Mouse (Mus musculus) forebrain, embryonic 16.5 days (tissue): ENCODE measurements around the gene Gm20388. TPM values are rescaled to one million over a fixed set of nuclear protein-coding genes. Genes with fewer than 3 reads are reported as not detected.

ENCODE experiments used
- ATAC-seq: fragments of 200-750 bp; cut with Nextera tagmentation; 2 replicates; pipeline ENCODE4 v1.8.0; 2017; ENCODE audit warnings: mild to moderate bottlenecking, moderate library complexity
- H3K27ac ChIP-seq: fragments of 300-500 bp; sonication (generic); 2 replicates; pipeline ENCODE4 v1.5.1; 2014; ENCODE audit warnings: low read length, control low read depth
- H3K27me3 ChIP-seq: fragments of 300-500 bp; sonication (generic); replicated peaks from 2 replicates; pipeline ENCODE4 v1.6.1; 2014; ENCODE audit warnings: low read length; ENCODE audit not compliant: control insufficient read depth, insufficient read depth
- H3K36me3 ChIP-seq: fragments of 300-500 bp; sonication (generic); 2 replicates; pipeline ENCODE4 v1.6.1; 2014; ENCODE audit not compliant: control insufficient read depth, insufficient read depth
- H3K4me1 ChIP-seq: fragments of 300-500 bp; sonication (generic); replicated peaks from 2 replicates; pipeline ENCODE4 v1.6.1; 2014; ENCODE audit warnings: low read length; ENCODE audit not compliant: control insufficient read depth, insufficient read depth
- H3K4me2 ChIP-seq: fragments of 300-500 bp; sonication (generic); 2 replicates; pipeline ENCODE4 v1.6.1; 2014; ENCODE audit warnings: mild to moderate bottlenecking, low read length, control low read depth
- H3K4me3 ChIP-seq: fragments of 300-500 bp; sonication (generic); replicated peaks from 2 replicates; pipeline ENCODE4 v1.5.1; 2014; ENCODE audit warnings: mild to moderate bottlenecking, low read length, control low read depth
- H3K9ac ChIP-seq: fragments of 300-500 bp; sonication (generic); replicated peaks from 2 replicates; pipeline ENCODE4 v1.6.1; 2014; ENCODE audit warnings: low read depth, low read length, control low read depth
- H3K9me3 ChIP-seq: fragments of 300-500 bp; sonication (generic); 2 replicates; pipeline ENCODE4 v1.6.1; 2016; ENCODE audit warnings: low read length; ENCODE audit not compliant: control insufficient read depth
- WGBS: fragments of 180-500 bp; shearing (Covaris S2); extraction: QIAGEN DNeasy Blood & Tissue Kit; methylation state at CpG from one replicate; pipeline ENCODE4 v1.1.7; 2014; 5-methylcytosine and 5-hydroxymethylcytosine counted together
- polyA plus RNA-seq: library from polyadenylated mRNA; unstranded; fragments of >200 nt; fragmentation: Nextera tagmentation; extraction: Ambion mirVana; gene quantifications from 2 replicates; pipeline ENCODE4 v1.2.1, GENCODE M21; 2015

The Gm20388 gene
- polyA plus RNA-seq, 1 experiment from 2014 or later: 4.7 TPM

DNA sequence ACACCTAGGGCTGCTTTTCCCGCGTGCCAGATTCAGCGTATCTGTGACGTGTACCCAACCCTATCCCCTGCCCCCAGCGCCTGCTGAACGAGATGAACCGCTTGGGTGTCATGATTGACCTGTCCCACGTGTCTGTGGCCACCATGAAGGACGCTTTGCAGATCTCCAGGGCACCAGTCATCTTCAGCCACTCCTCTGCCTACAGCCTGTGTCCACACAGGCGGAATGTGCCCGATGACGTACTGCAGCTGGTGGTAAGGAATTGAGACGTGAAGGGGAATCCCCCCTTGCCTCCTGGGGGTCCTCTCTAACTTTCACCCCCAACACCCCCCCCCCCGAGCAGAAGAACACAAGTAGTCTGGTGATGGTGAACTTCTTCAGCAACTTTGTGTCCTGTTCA, 3289.2 kb downstream of the Gm20388 start:
- Histone ChIP-seq H3K4me3 (no peak overlapping the region), H3K9ac (no peak overlapping the region), H3K27ac (no peak overlapping the region), H3K27me3 (no peaks in the 10 kb centered on the region), H3K36me3 (no peaks in the 10 kb centered on the region), H3K4me2 (no peak overlapping the region), H3K4me1 (no peaks in the 10 kb centered on the region), H3K9me3 (no peaks in the 10 kb centered on the region)
- no peak for ATAC-seq
- 77% methylated on average over 14 of the region's 14 CpGs for WGBS

DNA sequence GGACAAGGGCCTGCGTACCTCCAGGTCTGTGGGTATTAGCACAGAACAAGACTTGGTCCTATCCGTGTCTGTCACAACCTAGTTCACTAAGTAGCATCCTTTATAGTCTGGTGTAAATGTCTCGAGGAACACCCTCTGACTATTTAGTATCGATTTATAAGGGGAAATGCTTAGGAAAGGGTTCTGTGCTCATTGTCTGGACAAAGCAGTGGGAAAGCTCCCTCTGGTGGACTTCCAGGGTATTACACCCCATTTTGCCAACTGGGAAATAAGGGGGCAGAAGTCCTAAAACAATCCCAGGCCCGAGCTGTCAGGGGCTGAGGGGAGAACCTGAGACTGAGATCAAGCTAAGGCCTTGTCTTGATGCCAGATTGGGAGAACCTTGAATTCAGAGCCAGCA, 3291.6 kb downstream of the Gm20388 start:
- H3K27me3 ChIP-seq: no peaks in the 10 kb centered on the region
- H3K4me2 ChIP-seq: no peak overlapping the region
- peak overlapping the region; percentile 46 for H3K9ac ChIP-seq
- peak; percentile 49 for ATAC-seq
- H3K4me1 ChIP-seq: no peaks in the 10 kb centered on the region
- H3K9me3 ChIP-seq: no peaks in the 10 kb centered on the region
- H3K4me3 ChIP-seq: no peak overlapping the region
- peaks cover 15% of the 10 kb centered on the region for H3K36me3 ChIP-seq
- WGBS: 24% methylated on average over 5 of the region's 5 CpGs
- H3K27ac ChIP-seq: no peak overlapping the region

DNA sequence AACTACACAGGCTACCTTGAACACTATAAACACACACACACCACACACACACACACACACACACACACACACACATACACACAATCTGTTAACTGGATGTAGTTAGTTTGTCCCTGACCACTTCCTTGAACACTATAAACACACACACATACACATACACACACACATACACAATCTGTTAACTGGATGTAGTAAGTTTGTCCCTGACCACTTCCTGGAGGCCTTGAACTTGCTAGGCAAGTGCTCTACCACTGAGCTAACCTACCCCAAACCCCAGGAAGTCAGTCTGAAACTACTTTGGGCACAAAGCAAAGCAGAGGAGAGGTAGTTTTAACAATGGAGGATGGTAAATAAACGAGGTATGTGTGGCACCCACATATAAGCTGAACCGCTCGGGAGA, 3292.9 kb downstream of the Gm20388 start:
- peaks cover 21% of the 10 kb centered on the region for H3K36me3 ChIP-seq
- H3K9me3 ChIP-seq: no peaks in the 10 kb centered on the region
- no peak overlapping the region for H3K4me3 ChIP-seq
- WGBS: 83% methylated on average over 3 of the region's 3 CpGs
- H3K27me3 ChIP-seq: no peaks in the 10 kb centered on the region
- no peak overlapping the region for H3K4me2 ChIP-seq
- H3K27ac ChIP-seq: no peak overlapping the region
- H3K4me1 ChIP-seq: no peaks in the 10 kb centered on the region
- no peak overlapping the region for H3K9ac ChIP-seq
- no peak for ATAC-seq

DNA sequence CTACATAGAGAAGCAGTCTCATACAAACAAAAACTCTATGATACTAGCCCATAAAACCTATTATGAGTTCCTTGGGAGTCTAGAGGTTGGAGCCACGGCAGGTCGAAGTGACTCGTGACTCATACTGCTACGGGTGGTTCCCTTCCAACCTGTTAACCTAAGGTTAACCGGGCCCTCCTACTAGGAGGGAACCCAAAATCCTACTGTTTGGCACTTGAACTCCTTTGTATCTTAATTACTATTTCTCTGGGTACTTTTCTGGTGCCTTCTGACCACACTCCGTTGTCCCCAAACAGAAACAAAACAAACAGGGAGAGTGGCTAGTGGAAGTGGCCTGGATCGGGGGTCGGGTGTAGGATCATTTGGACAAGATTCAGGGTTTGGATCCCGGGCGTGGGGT, 3301.2 kb downstream of the Gm20388 start:
- no peak for ATAC-seq
- peak overlapping the region; percentile 92 for H3K4me2 ChIP-seq
- H3K4me1 ChIP-seq: peaks cover 15% of the 10 kb centered on the region
- 54% methylated on average over 10 of the region's 10 CpGs for WGBS
- peak overlapping the region; percentile 77 for H3K9ac ChIP-seq
- H3K36me3 ChIP-seq: peaks cover 9% of the 10 kb centered on the region
- peak overlapping the region; percentile 64 for H3K4me3 ChIP-seq
- H3K27ac ChIP-seq: no peak overlapping the region
- H3K27me3 ChIP-seq: no peaks in the 10 kb centered on the region; the same call in 1 of the 2 replicates
- H3K9me3 ChIP-seq: no peaks in the 10 kb centered on the region

DNA sequence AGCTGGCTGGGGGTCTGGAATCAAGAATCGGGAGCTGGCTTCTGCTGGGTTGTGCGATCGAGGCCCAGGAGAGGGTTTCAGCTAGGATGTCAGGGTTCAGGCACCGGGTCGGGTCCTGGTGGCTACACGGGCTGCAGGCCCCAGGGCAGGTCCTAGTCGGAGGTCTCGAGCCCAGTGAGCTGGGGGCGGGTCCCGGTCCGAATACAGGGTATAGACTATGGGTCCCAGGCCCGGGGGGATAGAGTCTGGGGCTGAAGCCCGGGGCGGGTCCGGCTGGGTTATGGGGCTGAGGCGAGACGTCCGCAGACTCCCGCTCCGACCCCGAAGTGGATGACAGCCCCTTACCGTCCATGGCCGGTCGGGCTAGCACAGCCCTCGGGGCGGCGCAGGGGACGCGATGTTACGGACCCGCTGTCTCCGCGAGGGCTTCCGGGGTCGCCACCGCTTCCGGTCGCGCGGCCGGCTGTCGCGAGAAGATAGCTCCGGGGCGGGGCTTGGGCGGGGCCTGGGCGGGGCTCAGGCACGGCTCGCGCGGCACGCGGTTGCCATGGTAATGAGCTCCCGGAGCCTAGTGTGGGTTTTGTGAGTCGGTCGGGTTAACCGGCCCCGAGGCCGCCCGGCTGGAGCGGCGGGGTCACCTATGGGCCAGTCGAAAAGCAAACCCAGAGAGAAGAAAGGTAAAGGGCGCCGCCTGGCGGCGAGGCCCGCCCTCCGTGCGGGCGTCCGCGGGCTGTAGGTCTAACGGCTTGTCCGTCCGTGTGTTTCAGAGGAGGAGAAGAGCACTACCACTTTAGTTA, 3301.9 kb downstream of the Gm20388 start, which contains the start of the genes Chmp1a and Spata33:
Gene Chmp1a, minus strand, starts transcription at position 443 of the 797 bp plus-strand sequence.
Gene Spata33, plus strand, starts transcription at position 512 of the 797 bp plus-strand sequence.
- Histone ChIP-seq H3K27me3 (no peaks in the 10 kb centered on the region; the same call in 1 of the 2 replicates), H3K4me3 (peak within 1 kb of the TSS; percentile 64), H3K9ac (peak within 1 kb of the TSS; percentile 77), H3K36me3 (peaks cover 3% of the 10 kb centered on the region), H3K9me3 (no peaks in the 10 kb centered on the region), H3K4me1 (peaks cover 15% of the 10 kb centered on the region), H3K27ac (no peak within 1 kb of the TSS), H3K4me2 (peak within 1 kb of the TSS; percentile 92)
- peak; percentile 97 for ATAC-seq
- WGBS: under 1% methylated on average over 75 of the region's 76 CpGs

DNA sequence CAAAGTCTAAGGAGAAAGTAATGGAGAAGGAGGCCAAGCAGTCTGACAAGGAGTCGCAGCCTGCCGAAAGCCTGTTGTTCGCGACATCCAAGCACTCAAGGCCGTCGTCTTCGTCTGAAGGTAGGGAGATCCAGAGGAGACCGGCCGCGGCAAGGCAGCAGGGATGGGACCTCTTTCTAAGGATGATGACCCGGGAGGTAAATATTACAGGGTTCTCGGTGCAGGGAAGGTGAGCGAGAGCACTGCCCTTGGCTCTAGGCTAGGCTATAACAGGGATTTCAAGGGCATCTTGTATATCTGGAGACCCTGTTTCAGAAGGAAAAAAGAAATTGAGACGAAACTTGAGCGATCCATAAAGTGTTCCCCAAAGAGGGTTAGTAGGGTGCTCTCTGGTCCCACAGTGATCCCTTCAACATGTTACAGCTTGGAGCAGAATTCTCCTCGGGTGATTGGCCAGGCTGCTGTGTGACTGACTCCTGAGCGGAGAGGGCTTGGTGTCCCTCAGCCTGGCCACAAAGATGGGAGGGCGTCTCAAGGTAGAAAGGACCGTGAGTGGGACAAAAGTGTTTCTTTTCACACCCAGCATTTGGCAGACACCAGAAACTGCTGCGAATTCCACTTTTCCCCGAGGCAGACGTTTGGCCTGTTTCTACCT, 3302.6 kb downstream of the Gm20388 start:
- WGBS: 18% methylated on average over 22 of the region's 22 CpGs
- H3K4me2 ChIP-seq: peak overlapping the region; percentile 69
- no peaks in the 10 kb centered on the region for H3K9me3 ChIP-seq
- peak overlapping the region; percentile 77 for H3K9ac ChIP-seq
- H3K27ac ChIP-seq: no peak overlapping the region
- no peaks in the 10 kb centered on the region; the same call in 1 of the 2 replicates for H3K27me3 ChIP-seq
- H3K36me3 ChIP-seq: peaks cover 2% of the 10 kb centered on the region; the same call in 1 of the 2 replicates
- peaks cover 15% of the 10 kb centered on the region for H3K4me1 ChIP-seq
- no peak; the same call in 1 of the 2 replicates for ATAC-seq
- H3K4me3 ChIP-seq: peak overlapping the region; percentile 64

DNA sequence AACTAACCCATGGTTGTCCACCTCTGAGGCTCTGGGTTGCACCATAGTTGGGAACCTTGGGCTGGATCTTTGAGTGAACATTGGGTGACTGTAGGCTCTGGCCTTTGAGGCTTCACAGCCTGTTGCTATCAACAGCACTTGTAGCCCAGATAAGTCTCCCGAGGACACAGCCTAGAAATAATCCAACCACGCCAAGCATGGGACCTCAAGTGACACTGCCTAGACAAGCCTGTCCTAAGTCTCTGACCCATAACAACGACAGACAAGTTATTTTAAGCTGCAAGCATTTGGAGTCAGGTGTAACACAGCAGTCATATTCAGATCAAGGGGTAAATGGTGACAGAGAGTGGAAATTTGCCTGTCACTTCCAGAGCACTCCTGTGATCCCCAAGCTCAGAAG, 3304.8 kb downstream of the Gm20388 start:
- H3K4me2 ChIP-seq: no peak overlapping the region
- H3K27ac ChIP-seq: no peak overlapping the region
- H3K36me3 ChIP-seq: no peaks in the 10 kb centered on the region
- no peak for ATAC-seq
- H3K27me3 ChIP-seq: peaks cover 2% of the 10 kb centered on the region; the same call in 1 of the 2 replicates
- WGBS: 79% methylated on average over 3 of the region's 3 CpGs
- H3K9ac ChIP-seq: no peak overlapping the region
- no peaks in the 10 kb centered on the region for H3K9me3 ChIP-seq
- peaks cover 15% of the 10 kb centered on the region for H3K4me1 ChIP-seq
- H3K4me3 ChIP-seq: no peak overlapping the region

DNA sequence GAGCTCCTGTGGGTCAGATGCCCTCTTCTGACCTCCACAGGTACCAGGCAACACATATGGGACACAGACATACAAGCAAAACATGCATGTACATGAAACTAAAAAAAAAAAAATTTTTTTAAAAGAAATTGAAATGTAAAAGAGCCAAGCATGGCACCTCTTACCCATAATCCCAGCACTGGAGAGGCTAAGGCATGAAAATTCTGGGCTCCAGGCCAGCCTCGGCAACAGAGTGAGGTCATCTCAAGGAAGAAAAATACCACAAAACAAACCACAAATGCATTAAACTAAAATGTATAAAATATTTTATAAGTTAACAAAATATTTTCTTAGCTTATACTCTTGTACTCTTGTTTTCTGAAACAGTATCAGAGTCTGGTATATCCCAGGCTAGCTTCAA, 3310.3 kb downstream of the Gm20388 start:
- Histone ChIP-seq H3K9ac (no peak overlapping the region), H3K27ac (no peak overlapping the region), H3K27me3 (peaks cover 2% of the 10 kb centered on the region; the same call in 1 of the 2 replicates), H3K4me1 (peaks cover 13% of the 10 kb centered on the region), H3K9me3 (no peaks in the 10 kb centered on the region), H3K4me2 (no peak overlapping the region), H3K36me3 (no peaks in the 10 kb centered on the region), H3K4me3 (no peak overlapping the region)
- 65% methylated on average over 1 of the region's 1 CpGs for WGBS
- no peak for ATAC-seq
